Mouse (Mus musculus) gastrocnemius, adult 2 months (tissue): ENCODE measurements at regions not wholly inside any gene's neighbourhood (a gene's known extent, or its start where the extent isn't known, plus 50 kb on each side); places are given as distances from the start of the nearest gene placed in this dataset.

ENCODE experiments used
- DNase-seq: peaks from one replicate; pipeline ENCODE4 v3.0.0; 2022
- H3K27ac ChIP-seq: fragments of 200-600 bp; 2 replicates; pipeline ENCODE4 v1.8.1; 2022; ENCODE audit warnings: mild to moderate bottlenecking
- H3K4me3 ChIP-seq: fragments of 200-600 bp; 2 replicates; pipeline ENCODE4 v1.8.1; 2022; ENCODE audit warnings: mild to moderate bottlenecking, moderate library complexity
- CTCF ChIP-seq: fragments of 200-600 bp; IDR thresholded peaks from 2 replicates; pipeline ENCODE4 v1.8.1; 2022; ENCODE audit warnings: antibody characterized with exemption, mild to moderate bottlenecking, moderate library complexity
- intact Hi-C: fragments of 180-260 bp; cut with DNase I; formaldehyde crosslinking; loops from one replicate; pipeline ENCODE4 v1.15.1; 2025

GRCm38 (mm10) chr15:59773983-59774382 is 242.4 kb downstream of the 4933412E24Rik start:
- no peak overlapping the region for H3K27ac ChIP-seq
- H3K4me3 ChIP-seq = no peak overlapping the region
- no peak for TF ChIP-seq CTCF
- no peak for DNase-seq
- intact Hi-C loops = no loop called here

GRCm38 (mm10) chr15:59772595-59772994 is 243.8 kb downstream of the 4933412E24Rik start:
- Histone ChIP-seq H3K27ac (no peak overlapping the region), H3K4me3 (no peak overlapping the region)
- intact Hi-C loops = no loop called here
- no peak for DNase-seq
- TF ChIP-seq CTCF = no peak

DNA sequence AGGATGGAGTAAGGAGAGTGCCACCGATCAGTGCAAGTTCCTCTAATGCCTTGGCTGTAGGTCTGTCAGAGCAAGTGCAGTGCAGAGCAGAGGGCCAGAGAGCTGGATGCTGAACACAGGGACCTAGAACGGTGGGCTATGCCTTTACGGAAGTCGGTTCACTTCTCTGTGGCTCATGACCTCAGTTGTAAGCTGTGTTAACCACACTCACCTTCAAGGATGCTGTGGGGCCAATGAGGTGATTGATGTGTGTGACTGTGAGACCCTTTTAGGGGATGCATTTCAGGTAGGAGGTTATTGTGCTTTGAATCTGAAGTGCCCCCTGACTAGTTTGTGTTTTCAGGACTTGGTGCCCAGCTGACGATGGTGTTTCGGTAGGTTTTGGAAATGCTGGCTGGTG is 254.4 kb downstream of the 4933412E24Rik start:
- intact Hi-C loops = no loop called here

GRCm38 (mm10) chr15:59760490-59760889 is 255.9 kb downstream of the 4933412E24Rik start:
- Histone ChIP-seq H3K27ac (peak overlapping the region; percentile 71), H3K4me3 (no peak overlapping the region)
- no peak for DNase-seq
- intact Hi-C loops = no loop called here
- no peak for TF ChIP-seq CTCF

More for the DNA sequence above, 254.4 kb downstream of the 4933412E24Rik start:
- no peak overlapping the region for H3K27ac ChIP-seq
- no peak overlapping the region for H3K4me3 ChIP-seq
- TF ChIP-seq CTCF = no peak
- DNase-seq = no peak

DNA sequence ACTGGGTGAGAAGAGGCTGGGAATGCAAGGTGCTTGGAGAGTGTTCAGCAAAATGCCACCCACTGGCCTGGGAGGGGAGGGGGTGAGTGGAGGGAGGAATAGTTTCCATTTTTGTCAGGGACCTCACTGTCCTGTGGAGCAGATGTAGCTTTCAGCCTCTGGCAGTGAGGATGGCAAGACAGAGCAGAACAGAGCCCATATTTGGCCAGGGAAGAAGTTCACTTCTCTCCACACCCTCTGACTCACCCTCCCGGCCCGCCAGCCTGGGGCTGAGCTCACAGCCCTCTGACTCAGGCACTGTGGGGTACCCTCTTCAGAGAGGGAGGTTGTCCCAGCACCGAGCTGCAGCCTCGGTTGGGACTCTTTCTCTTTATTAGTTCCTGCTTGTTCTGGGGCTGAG is 256.8 kb downstream of the 4933412E24Rik start:
- peak overlapping the region; percentile 71 for H3K27ac ChIP-seq
- intact Hi-C loops = no loop called here
- peak; percentile 79 for DNase-seq
- TF ChIP-seq CTCF = no peak
- no peak overlapping the region for H3K4me3 ChIP-seq

GRCm38 (mm10) chr15:59758971-59759370 is 257.4 kb downstream of the 4933412E24Rik start:
- peak overlapping the region; percentile 71; the same call in 1 of the 2 replicates for H3K27ac ChIP-seq
- intact Hi-C loops = no loop called here
- H3K4me3 ChIP-seq = no peak overlapping the region
- no peak for TF ChIP-seq CTCF
- DNase-seq = no peak

DNA sequence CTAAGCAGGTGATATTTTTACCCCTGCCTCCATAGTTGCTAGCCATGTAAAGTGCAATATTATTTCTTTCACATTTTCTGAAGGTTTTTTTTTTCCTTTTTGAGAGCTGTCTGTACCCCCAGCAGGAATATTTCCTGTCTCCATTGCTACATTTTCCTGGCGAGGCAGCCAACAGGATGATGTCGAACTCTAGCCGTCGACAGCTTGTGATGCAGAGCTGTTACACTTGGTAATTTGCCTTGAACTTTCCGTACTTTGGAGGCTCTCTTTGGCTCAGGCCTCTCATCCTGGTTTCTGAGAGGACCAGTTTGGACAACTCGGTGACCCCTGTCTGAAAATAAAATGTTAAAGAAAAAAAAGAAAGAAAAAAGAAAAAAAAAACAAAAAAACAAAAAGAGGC is 260.3 kb downstream of the 4933412E24Rik start:
- no peak overlapping the region for H3K27ac ChIP-seq
- TF ChIP-seq CTCF = no peak
- peak; percentile 50 for DNase-seq
- intact Hi-C loops = no loop called here
- no peak overlapping the region for H3K4me3 ChIP-seq

GRCm38 (mm10) chr15:59754906-59755305 is 261.5 kb downstream of the 4933412E24Rik start:
- no peak for TF ChIP-seq CTCF
- intact Hi-C loops = no loop called here
- H3K27ac ChIP-seq = no peak overlapping the region
- no peak for DNase-seq
- H3K4me3 ChIP-seq = no peak overlapping the region

DNA sequence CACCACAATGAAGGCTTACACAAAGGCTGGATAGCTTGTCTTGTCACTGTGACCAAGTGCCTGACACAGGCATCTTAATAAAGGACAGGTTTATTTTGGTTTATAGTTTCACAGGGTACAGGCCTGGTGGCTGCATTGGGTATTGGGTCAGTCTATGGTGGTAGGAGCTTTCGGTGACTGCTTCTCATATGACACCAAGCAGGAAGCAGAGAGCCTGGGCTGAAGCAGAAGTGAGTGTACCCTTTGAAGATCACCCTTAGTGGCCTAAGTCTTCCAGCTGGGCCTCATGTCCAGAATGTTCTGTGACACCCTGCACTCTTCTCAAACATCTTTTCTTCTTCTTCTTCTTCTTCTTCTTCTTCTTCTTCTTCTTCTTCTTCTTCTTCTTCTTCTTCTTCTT is 264.1 kb downstream of the 4933412E24Rik start:
- DNase-seq = no peak
- TF ChIP-seq CTCF = no peak
- intact Hi-C loops = no loop called here

DNA sequence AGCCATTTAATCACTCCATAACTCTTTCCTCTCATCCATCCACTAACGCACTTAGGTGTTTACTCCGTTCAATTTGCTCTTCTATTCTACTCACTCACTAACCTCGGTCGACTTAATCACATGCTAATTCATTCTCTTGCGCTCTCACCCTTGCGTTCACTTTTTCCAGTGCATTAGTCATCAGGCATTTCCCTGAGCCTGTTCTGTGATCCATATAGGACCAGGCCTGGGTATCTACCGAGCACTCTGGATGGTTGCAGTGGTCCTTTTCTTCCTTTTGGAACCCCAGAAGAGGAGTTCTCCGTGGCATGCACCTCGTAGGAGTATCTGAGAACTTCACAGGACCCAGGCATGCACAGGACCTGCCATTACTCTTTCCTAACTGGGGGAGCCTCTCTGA is 270.1 kb downstream of the 4933412E24Rik start:
- Histone ChIP-seq H3K4me3 (no peak overlapping the region), H3K27ac (no peak overlapping the region)
- intact Hi-C loops = no loop called here
- no peak for DNase-seq
- no peak for TF ChIP-seq CTCF

More for the DNA sequence above, 264.1 kb downstream of the 4933412E24Rik start:
- Histone ChIP-seq H3K27ac (no peak overlapping the region), H3K4me3 (no peak overlapping the region)

GRCm38 (mm10) chr15:59744411-59744931 is 271.9 kb downstream of the 4933412E24Rik start:
- Histone ChIP-seq H3K27ac (no peak overlapping the region), H3K4me3 (no peak overlapping the region)
- TF ChIP-seq CTCF = no peak
- no peak for DNase-seq
- intact Hi-C loops = no loop called here

DNA sequence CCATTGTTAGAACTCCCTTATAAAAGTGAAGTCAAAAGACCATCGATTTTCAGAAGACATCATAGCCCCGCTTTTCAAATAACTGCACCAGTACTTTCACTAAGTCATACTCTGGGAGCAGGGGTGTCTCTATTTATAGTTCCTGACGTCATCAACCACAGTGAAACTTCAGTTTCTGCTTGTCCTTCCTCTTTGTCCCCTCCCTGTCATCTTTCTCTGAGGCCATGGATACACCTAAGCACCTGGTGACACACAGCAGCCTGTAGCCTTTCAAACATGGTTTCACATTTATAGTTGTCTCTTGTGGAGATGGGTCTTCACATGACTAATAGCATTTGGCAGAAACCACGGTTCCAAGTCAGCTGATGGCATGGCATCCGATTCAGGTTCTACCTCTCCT is 277.2 kb downstream of the 4933412E24Rik start:
- Histone ChIP-seq H3K4me3 (no peak overlapping the region), H3K27ac (no peak overlapping the region)
- no peak for DNase-seq
- TF ChIP-seq CTCF = no peak
- intact Hi-C loops = no loop called here

GRCm38 (mm10) chr15:59737247-59737646 is 279.2 kb downstream of the 4933412E24Rik start:
- DNase-seq = no peak
- TF ChIP-seq CTCF = no peak
- no peak overlapping the region for H3K27ac ChIP-seq
- H3K4me3 ChIP-seq = no peak overlapping the region
- intact Hi-C loops = no loop called here

- Histone ChIP-seq H3K27ac (no peak overlapping the region), H3K4me3 (no peak overlapping the region)
- intact Hi-C loops = no loop called here
- DNase-seq = no peak
- TF ChIP-seq CTCF = no peak
Measured at GRCm38 (mm10) chr15:59734376-59734775, 282.0 kb downstream of the 4933412E24Rik start.
